Mouse (Mus musculus): ENCODE results near the gene Lefty2. TPM values are rescaled to one million over a fixed set of nuclear protein-coding genes. Genes with fewer than 3 reads are reported as not detected.

The Lefty2 gene
- polyA plus RNA-seq, 1 experiment, result not detected

DNA sequence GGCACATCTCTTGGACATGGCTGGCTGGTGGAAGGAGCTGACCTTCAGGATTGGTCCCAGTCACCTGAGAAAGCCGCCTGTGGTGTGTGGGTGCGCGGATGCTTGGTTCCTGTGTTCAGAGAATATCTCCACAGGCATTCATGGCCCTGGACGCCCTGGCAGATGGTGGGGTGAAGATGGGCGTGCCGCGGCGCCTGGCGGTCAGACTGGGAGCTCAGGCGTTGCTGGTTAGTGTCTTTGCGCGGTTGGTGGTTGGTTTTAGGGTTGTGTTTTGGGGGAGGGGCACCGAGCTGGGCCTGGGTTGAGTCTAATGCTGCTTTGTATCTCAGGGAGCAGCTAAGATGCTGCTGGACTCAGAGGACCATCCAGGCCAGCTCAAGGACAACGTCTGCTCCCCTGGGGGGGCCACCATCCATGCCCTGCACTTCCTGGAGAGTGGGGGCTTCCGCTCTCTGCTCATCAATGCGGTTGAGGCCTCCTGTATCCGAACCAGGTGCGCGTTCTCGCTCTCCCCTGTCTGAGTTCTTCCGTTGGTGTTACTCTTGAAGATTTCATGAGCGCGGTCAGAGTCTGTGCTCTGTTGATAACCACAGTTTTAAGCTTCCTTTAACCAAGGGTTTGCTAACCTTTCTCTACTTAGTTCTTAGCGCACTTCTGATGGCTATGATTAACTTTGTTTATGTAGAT lies 13.7 kb downstream of the Lefty2 start:
- no peak for TF ChIP-seq FOSL1 (IDR thresholded peaks at IDR 0.05; ENCODE audit: insufficient read depth, low read length, poor library complexity, severe bottlenecking)
- no peak for TF ChIP-seq CEBPB (IDR thresholded peaks at IDR 0.05; ENCODE audit: low read depth)
- no peak for TF ChIP-seq MYOD1 (IDR thresholded peaks at IDR 0.05; ENCODE audit: control insufficient read depth, insufficient read length, low read depth)
- no peak for TF ChIP-seq MYOG (IDR thresholded peaks at IDR 0.05; ENCODE audit: control insufficient read depth, extremely low read depth, insufficient read length)
- TF ChIP-seq CTCF (IDR thresholded peaks at IDR 0.05; ENCODE audit: control insufficient read depth, insufficient read depth, insufficient read length), result no peak
- TF ChIP-seq USF1 (IDR thresholded peaks at IDR 0.05; ENCODE audit: low read depth), result no peak
- no peak for TF ChIP-seq MAX (IDR thresholded peaks at IDR 0.05)
- no peak overlapping the region for H3K4me3 ChIP-seq (ENCODE audit: insufficient read depth, poor library complexity, severe bottlenecking)

DNA sequence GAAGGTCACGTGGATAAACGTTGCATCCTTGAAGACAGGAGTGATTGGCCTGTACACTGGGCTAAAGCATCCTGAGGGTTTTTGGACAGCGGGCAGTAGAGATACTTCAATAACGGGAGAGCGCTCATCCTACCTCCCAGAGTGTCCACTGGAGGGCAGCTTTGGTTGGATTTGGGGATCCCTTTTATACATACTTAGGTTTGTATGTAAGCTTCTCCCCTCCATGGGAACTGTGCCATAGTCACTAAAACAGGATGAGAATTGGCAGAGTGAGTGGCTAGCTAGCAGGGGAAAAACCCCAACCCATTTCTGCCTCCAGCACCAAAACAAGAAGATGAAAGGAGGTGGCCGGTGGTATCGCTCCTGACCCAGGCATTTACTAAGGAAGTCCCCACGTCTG lies 18.2 kb downstream of the Lefty2 start:
- H3K79me2 ChIP-seq (ENCODE audit: control insufficient read depth, insufficient read depth), result peaks cover 11% of the 10 kb centered on the region
- H3K79me3 ChIP-seq (ENCODE audit: low read depth), result peaks cover 6% of the 10 kb centered on the region
- TF ChIP-seq MAX (IDR thresholded peaks at IDR 0.05), result no peak
- no peak for TF ChIP-seq USF1 (IDR thresholded peaks at IDR 0.05; ENCODE audit: low read depth)
- no peak for TF ChIP-seq MYOG (IDR thresholded peaks at IDR 0.05; ENCODE audit: control insufficient read depth, extremely low read depth, insufficient read length)
- peaks cover 26% of the 10 kb centered on the region for H3K36me3 ChIP-seq (ENCODE audit: control insufficient read depth, insufficient read depth)
- H3K4me3 ChIP-seq (ENCODE audit: insufficient read depth, poor library complexity, severe bottlenecking), result no peak overlapping the region
- no peaks in the 10 kb centered on the region for H3K27me3 ChIP-seq (ENCODE audit: control insufficient read depth, insufficient read depth, insufficient read length)
- H3ac ChIP-seq (ENCODE audit: control insufficient read depth, insufficient read length, low read depth), result no peak overlapping the region

More for the DNA sequence above, 13.7 kb downstream of the Lefty2 start:
- Histone ChIP-seq H3K79me3 (ENCODE audit: low read depth) (peaks cover 25% of the 10 kb centered on the region), H3K79me2 (ENCODE audit: control insufficient read depth, insufficient read depth) (peaks cover 32% of the 10 kb centered on the region), H3K27me3 (ENCODE audit: control insufficient read depth, insufficient read depth, insufficient read length) (no peaks in the 10 kb centered on the region), H3K36me3 (ENCODE audit: control insufficient read depth, insufficient read depth) (peaks cover 26% of the 10 kb centered on the region), H3ac (ENCODE audit: control insufficient read depth, insufficient read length, low read depth) (no peak overlapping the region)

DNA sequence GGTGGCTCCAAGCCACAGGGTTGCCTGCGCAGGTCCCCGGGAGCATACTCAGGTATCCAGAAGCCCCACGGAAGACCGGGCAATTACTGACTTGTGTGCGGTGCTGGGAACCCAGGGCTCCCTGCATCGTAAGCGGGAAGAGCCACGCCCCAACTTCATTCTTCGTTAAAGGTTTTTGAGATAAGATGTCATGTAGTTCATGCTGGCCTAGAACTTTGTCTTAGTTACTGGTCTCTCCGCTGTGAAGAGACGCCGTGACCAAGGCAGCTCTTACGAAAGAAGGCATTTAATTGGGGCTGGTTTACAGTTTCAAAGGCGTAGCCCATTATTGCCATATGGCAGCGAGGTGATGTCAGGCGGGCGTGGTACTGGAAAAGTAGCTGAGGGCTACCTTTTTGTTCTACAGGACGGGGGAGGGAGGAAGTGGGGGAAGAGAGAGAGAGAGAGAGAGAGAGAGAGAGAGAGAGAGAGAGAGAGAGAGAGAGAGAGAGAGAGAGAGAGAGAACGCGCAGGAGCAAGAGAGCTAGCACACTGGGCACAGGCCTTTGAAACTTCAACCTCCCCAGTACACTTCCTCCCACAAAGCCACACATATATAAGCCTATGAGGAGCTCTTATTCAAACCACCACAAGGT lies 18.9 kb downstream of the Lefty2 start:
- Histone ChIP-seq H3K27me3 (ENCODE audit: control insufficient read depth, insufficient read depth, insufficient read length) (no peaks in the 10 kb centered on the region), H3K4me3 (ENCODE audit: insufficient read depth, poor library complexity, severe bottlenecking) (no peak overlapping the region), H3K79me3 (ENCODE audit: low read depth) (peaks cover 2% of the 10 kb centered on the region), H3K36me3 (ENCODE audit: control insufficient read depth, insufficient read depth) (peaks cover 20% of the 10 kb centered on the region), H3ac (ENCODE audit: control insufficient read depth, insufficient read length, low read depth) (no peak overlapping the region), H3K79me2 (ENCODE audit: control insufficient read depth, insufficient read depth) (peaks cover 5% of the 10 kb centered on the region)
- no peak for TF ChIP-seq MYOG (IDR thresholded peaks at IDR 0.05; ENCODE audit: control insufficient read depth, extremely low read depth, insufficient read length)
- TF ChIP-seq CTCF (IDR thresholded peaks at IDR 0.05; ENCODE audit: control insufficient read depth, insufficient read depth, insufficient read length), result no peak
- no peak for TF ChIP-seq USF1 (IDR thresholded peaks at IDR 0.05; ENCODE audit: low read depth)
- no peak for TF ChIP-seq MYOD1 (IDR thresholded peaks at IDR 0.05; ENCODE audit: control insufficient read depth, insufficient read length, low read depth)
- TF ChIP-seq FOSL1 (IDR thresholded peaks at IDR 0.05; ENCODE audit: insufficient read depth, low read length, poor library complexity, severe bottlenecking), result no peak
- TF ChIP-seq MAX (IDR thresholded peaks at IDR 0.05), result no peak
- peak; percentile 45 for TF ChIP-seq CEBPB (IDR thresholded peaks at IDR 0.05; ENCODE audit: low read depth)

DNA sequence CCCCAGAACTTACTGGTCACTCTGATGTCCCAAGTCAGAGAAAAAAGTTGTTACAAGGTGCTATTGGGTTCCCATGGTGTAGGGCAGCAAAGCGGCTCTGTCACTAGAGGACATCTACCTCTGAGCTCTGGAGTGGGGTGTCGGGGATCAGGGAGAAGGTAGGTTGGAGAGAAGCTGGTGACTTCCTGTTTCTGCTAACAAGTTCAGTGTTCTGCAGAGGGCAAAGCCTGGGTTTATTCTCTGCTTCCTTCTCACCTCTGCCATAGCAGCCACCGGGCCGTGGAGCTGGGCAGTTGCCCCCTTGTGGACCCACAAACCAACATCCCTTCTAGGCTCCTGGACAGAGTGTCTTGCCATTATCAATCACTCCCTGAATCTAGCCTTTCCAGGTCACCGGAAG lies 19.9 kb downstream of the Lefty2 start:
- H3ac ChIP-seq (ENCODE audit: control insufficient read depth, insufficient read length, low read depth), result no peak overlapping the region
- peaks cover 10% of the 10 kb centered on the region for H3K36me3 ChIP-seq (ENCODE audit: control insufficient read depth, insufficient read depth)
- no peak overlapping the region for H3K4me3 ChIP-seq (ENCODE audit: insufficient read depth, poor library complexity, severe bottlenecking)
- H3K79me3 ChIP-seq (ENCODE audit: low read depth), result peaks cover 2% of the 10 kb centered on the region
- TF ChIP-seq MAX (IDR thresholded peaks at IDR 0.05) (no peak), FOSL1 (IDR thresholded peaks at IDR 0.05; ENCODE audit: insufficient read depth, low read length, poor library complexity, severe bottlenecking) (no peak), MYOD1 (IDR thresholded peaks at IDR 0.05; ENCODE audit: control insufficient read depth, insufficient read length, low read depth) (no peak), CTCF (IDR thresholded peaks at IDR 0.05; ENCODE audit: control insufficient read depth, insufficient read depth, insufficient read length) (no peak), CEBPB (IDR thresholded peaks at IDR 0.05; ENCODE audit: low read depth) (no peak), MYOG (IDR thresholded peaks at IDR 0.05; ENCODE audit: control insufficient read depth, extremely low read depth, insufficient read length) (no peak), USF1 (IDR thresholded peaks at IDR 0.05; ENCODE audit: low read depth) (no peak)
- no peaks in the 10 kb centered on the region for H3K79me2 ChIP-seq (ENCODE audit: control insufficient read depth, insufficient read depth)
- H3K27me3 ChIP-seq (ENCODE audit: control insufficient read depth, insufficient read depth, insufficient read length), result no peaks in the 10 kb centered on the region

DNA sequence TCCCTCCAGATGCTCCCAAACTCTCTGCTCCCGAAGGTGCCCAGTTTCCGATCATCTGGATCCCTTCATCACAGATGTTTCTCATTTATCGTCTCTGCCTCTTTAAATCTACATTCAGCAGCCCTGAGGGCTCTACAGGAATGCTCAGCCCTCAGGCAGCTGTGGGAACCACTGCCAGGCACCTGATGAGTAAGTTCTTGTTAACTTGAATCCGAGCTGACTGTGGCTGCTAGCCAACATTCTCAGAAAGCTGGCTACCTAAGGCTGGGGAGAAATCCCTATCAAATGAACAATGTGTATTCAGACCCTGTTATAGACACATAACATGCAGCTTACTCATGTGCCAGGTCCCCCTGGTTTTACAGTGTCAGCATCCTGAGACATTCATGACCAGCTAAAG lies 20.9 kb downstream of the Lefty2 start:
- TF ChIP-seq CTCF (IDR thresholded peaks at IDR 0.05; ENCODE audit: control insufficient read depth, insufficient read depth, insufficient read length) (no peak), MYOD1 (IDR thresholded peaks at IDR 0.05; ENCODE audit: control insufficient read depth, insufficient read length, low read depth) (peak; percentile 53)
- no peaks in the 10 kb centered on the region for H3K27me3 ChIP-seq (ENCODE audit: control insufficient read depth, insufficient read depth, insufficient read length)

DNA sequence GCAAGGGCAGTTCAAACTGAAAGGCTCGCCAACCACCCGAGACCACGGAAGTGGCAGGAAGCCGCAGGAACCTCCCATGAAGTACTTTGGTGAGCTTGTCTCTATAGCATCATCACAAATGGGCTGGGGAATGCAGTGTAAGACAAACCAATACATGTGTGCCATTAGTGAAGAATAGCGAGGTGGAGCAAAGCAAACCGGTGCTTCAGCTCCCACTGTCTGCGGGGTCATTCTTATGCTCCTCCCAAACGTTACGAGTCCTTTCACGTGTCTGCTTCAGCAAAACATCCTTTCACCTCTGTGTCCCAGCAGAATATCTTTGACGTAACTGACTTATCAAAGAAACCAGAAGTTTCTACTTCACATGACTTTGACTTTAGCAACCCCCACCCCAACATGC lies 23.5 kb downstream of the Lefty2 start:
- H3K4me3 ChIP-seq (ENCODE audit: insufficient read depth, poor library complexity, severe bottlenecking), result no peak overlapping the region
- H3K27me3 ChIP-seq (ENCODE audit: control insufficient read depth, insufficient read depth, insufficient read length), result no peaks in the 10 kb centered on the region
- no peak overlapping the region for H3ac ChIP-seq (ENCODE audit: control insufficient read depth, insufficient read length, low read depth)
- H3K79me2 ChIP-seq (ENCODE audit: control insufficient read depth, insufficient read depth), result no peaks in the 10 kb centered on the region
- H3K79me3 ChIP-seq (ENCODE audit: low read depth), result no peaks in the 10 kb centered on the region
- TF ChIP-seq CTCF (IDR thresholded peaks at IDR 0.05; ENCODE audit: control insufficient read depth, insufficient read depth, insufficient read length), result no peak
- TF ChIP-seq MYOG (IDR thresholded peaks at IDR 0.05; ENCODE audit: control insufficient read depth, extremely low read depth, insufficient read length), result no peak
- no peak for TF ChIP-seq CEBPB (IDR thresholded peaks at IDR 0.05; ENCODE audit: low read depth)
- TF ChIP-seq MYOD1 (IDR thresholded peaks at IDR 0.05; ENCODE audit: control insufficient read depth, insufficient read length, low read depth), result no peak
- TF ChIP-seq USF1 (IDR thresholded peaks at IDR 0.05; ENCODE audit: low read depth), result no peak
- no peak for TF ChIP-seq MAX (IDR thresholded peaks at IDR 0.05)
- TF ChIP-seq FOSL1 (IDR thresholded peaks at IDR 0.05; ENCODE audit: insufficient read depth, low read length, poor library complexity, severe bottlenecking), result no peak
- H3K36me3 ChIP-seq (ENCODE audit: control insufficient read depth, insufficient read depth), result no peaks in the 10 kb centered on the region

More for the DNA sequence above, 20.9 kb downstream of the Lefty2 start:
- Histone ChIP-seq H3K79me2 (ENCODE audit: control insufficient read depth, insufficient read depth) (no peaks in the 10 kb centered on the region), H3ac (ENCODE audit: control insufficient read depth, insufficient read length, low read depth) (no peak overlapping the region), H3K36me3 (ENCODE audit: control insufficient read depth, insufficient read depth) (peaks cover 3% of the 10 kb centered on the region), H3K4me3 (ENCODE audit: insufficient read depth, poor library complexity, severe bottlenecking) (no peak overlapping the region), H3K79me3 (ENCODE audit: low read depth) (no peaks in the 10 kb centered on the region)

All from C2C12 (cell line).